Mouse (Mus musculus): ENCODE results near the gene Tlx1. TPM values are rescaled to one million over a fixed set of nuclear protein-coding genes. Genes with fewer than 3 reads are reported as not detected.

The Tlx1 gene
- polyA plus RNA-seq, 1 experiment from 2014 or later, result not detected

DNA sequence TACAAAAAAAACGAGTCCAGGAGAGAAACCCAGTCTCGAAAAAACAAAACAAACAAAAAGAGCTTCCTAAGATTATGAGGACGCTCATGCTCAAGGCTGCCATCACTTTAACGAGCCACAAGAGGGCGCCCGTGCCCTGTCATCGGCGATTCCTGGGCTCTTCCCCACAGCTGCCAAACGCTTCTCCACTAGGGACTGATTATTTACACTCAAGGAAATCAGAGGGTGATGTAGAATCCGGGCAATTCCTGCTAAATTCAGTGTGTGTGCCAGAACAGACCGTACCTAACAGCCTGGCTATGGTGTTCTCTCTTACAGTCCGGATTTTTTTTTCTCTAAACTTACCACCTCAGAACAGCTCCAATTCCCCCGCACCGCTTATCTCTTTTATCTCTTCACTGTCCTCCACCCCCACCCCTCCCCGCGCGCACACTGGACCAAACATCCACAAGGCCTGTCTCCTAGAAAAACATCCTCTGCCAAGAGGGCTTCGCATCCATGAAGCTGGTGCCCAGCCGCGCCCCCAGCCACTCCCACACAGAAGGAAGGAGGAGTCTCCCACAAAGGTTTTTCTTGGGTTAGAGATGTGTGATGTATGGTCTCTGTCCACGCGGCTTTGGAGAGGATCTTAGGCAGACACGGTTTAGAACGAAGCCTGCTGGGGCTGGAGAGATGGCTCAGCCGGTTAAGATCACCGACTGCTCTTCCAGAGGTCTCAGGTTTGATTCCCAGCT, 26.7 kb downstream of the Tlx1 start:
- H3K27ac ChIP-seq, result no peak overlapping the region
- no peaks in the 10 kb centered on the region for H3K36me3 ChIP-seq (ENCODE audit: insufficient read depth, low read length)
- no peak overlapping the region for H3K9ac ChIP-seq (ENCODE audit: low read depth, low read length)
- no peaks in the 10 kb centered on the region for H3K9me3 ChIP-seq (replicated peaks; ENCODE audit: low read length)
- TF ChIP-seq CTCF (IDR thresholded peaks at IDR 0.05; ENCODE audit: low read depth), result peak; percentile 95
- no peaks in the 10 kb centered on the region for H3K27me3 ChIP-seq (ENCODE audit: insufficient read depth, low read length)
- H3K4me2 ChIP-seq (ENCODE audit: low read length), result peak overlapping the region; percentile 35
- no peak overlapping the region for H3K4me3 ChIP-seq (replicated peaks; ENCODE audit: low read depth, low read length)
- peak; percentile 93 for DNase-seq (ENCODE audit: low spot score)
- ATAC-seq (replicated peaks; ENCODE audit: low FRiP score, low read depth), result peak; percentile 30; the same call in 1 of the 2 replicates
- H3K4me1 ChIP-seq (replicated peaks; ENCODE audit: insufficient read depth, low read length), result 0 out of 2 replicates have a peak, but pooled peaks cover 3% of the 10 kb centered on the region
- WGBS, result 11% methylated on average over 26 of the region's 26 CpGs

DNA sequence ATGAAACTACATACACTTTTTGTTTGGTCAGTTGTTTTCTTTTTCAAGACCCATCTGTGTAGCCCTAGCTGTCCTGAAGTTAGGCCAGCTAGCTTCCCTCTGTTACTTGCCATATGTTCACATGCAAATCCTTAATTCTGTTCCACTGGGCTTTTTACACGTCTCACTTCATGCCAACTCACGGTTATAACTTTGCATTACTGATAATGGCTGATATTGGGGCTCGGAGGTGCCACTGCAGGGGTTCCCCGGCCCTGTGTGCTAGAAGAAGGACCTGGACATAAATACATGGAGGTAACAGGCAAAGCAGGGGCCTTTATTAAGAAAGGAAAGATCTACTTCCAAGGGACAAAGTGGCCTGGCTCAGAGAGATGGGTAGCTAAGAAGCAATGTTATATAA, 29.0 kb downstream of the Tlx1 start:
- no peak overlapping the region for H3K4me2 ChIP-seq (ENCODE audit: low read length)
- WGBS, result 84% methylated on average over 4 of the region's 4 CpGs
- H3K4me3 ChIP-seq (replicated peaks; ENCODE audit: low read depth, low read length), result no peak overlapping the region
- H3K9me3 ChIP-seq (replicated peaks; ENCODE audit: low read length), result no peaks in the 10 kb centered on the region
- H3K4me1 ChIP-seq (replicated peaks; ENCODE audit: insufficient read depth, low read length), result 0 out of 2 replicates have a peak, but pooled peaks cover 3% of the 10 kb centered on the region
- H3K27ac ChIP-seq, result no peak overlapping the region
- TF ChIP-seq CTCF (IDR thresholded peaks at IDR 0.05; ENCODE audit: low read depth), result no peak
- no peaks in the 10 kb centered on the region for H3K27me3 ChIP-seq (ENCODE audit: insufficient read depth, low read length)
- no peaks in the 10 kb centered on the region for H3K36me3 ChIP-seq (ENCODE audit: insufficient read depth, low read length)
- DNase-seq (ENCODE audit: low spot score) (no peak), ATAC-seq (replicated peaks; ENCODE audit: low FRiP score, low read depth) (no peak)
- no peak overlapping the region for H3K9ac ChIP-seq (ENCODE audit: low read depth, low read length)

DNA sequence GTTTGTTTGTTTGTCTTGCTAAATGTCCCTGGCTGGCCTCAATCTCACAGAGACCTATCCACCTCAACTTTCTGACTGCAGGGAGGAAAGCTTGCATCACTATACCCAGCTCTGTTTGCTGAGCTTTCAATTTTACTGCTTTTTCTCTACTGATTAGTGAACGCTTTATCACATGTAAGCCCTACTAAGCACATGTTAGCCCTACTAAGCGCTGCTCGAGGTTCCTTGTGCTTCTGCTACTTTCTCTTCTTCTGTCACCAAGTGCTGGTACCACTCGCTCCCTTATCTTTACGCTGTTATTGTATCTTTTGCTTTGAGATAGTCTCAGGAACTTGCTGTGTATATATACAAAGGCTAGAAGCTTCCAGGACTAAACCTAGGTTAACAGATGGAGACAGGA, 30.0 kb downstream of the Tlx1 start:
- no peak for ATAC-seq (replicated peaks; ENCODE audit: low FRiP score, low read depth)

DNA sequence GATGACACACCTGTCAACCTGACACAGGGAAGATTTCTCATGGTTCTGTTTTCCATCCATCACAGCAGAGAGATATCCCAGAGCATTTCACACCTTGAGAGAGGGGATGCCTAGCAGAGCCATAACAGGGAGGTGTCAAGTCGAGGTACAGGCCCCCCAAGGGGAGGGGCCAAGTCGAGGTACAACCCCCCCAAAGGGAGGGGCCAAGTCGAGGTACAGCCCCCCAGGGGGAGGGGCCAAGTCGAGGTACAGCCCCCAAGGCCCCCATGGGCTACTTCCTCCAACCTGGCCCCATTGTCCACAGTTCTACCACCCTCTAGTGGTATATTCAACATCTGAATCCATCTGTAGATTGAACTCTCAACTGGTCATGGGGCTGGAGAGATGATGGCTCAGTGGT, 44.2 kb downstream of the Tlx1 start:
- H3K4me2 ChIP-seq (ENCODE audit: low read length), result no peak overlapping the region
- ATAC-seq (replicated peaks; ENCODE audit: low FRiP score, low read depth) (no peak), DNase-seq (ENCODE audit: low spot score) (no peak)
- H3K27ac ChIP-seq, result no peak overlapping the region
- 47% methylated on average over 4 of the region's 4 CpGs for WGBS
- H3K4me1 ChIP-seq (replicated peaks; ENCODE audit: insufficient read depth, low read length), result no peaks in the 10 kb centered on the region
- H3K27me3 ChIP-seq (ENCODE audit: insufficient read depth, low read length), result no peaks in the 10 kb centered on the region
- no peak for TF ChIP-seq CTCF (IDR thresholded peaks at IDR 0.05; ENCODE audit: low read depth)
- no peak overlapping the region for H3K9ac ChIP-seq (ENCODE audit: low read depth, low read length)
- no peak overlapping the region for H3K4me3 ChIP-seq (replicated peaks; ENCODE audit: low read depth, low read length)
- no peaks in the 10 kb centered on the region for H3K9me3 ChIP-seq (replicated peaks; ENCODE audit: low read length)
- H3K36me3 ChIP-seq (ENCODE audit: insufficient read depth, low read length), result no peaks in the 10 kb centered on the region

More for the DNA sequence above, 30.0 kb downstream of the Tlx1 start:
- Histone ChIP-seq H3K27ac (no peak overlapping the region), H3K9ac (ENCODE audit: low read depth, low read length) (no peak overlapping the region), H3K4me1 (replicated peaks; ENCODE audit: insufficient read depth, low read length) (0 out of 2 replicates have a peak, but pooled peaks cover 3% of the 10 kb centered on the region), H3K4me3 (replicated peaks; ENCODE audit: low read depth, low read length) (no peak overlapping the region), H3K4me2 (ENCODE audit: low read length) (no peak overlapping the region), H3K27me3 (ENCODE audit: insufficient read depth, low read length) (no peaks in the 10 kb centered on the region), H3K9me3 (replicated peaks; ENCODE audit: low read length) (no peaks in the 10 kb centered on the region), H3K36me3 (ENCODE audit: insufficient read depth, low read length) (no peaks in the 10 kb centered on the region)
- no peak for DNase-seq (ENCODE audit: low spot score)
- no peak for TF ChIP-seq CTCF (IDR thresholded peaks at IDR 0.05; ENCODE audit: low read depth)
- WGBS, result 85% methylated on average over 5 of the region's 5 CpGs

DNA sequence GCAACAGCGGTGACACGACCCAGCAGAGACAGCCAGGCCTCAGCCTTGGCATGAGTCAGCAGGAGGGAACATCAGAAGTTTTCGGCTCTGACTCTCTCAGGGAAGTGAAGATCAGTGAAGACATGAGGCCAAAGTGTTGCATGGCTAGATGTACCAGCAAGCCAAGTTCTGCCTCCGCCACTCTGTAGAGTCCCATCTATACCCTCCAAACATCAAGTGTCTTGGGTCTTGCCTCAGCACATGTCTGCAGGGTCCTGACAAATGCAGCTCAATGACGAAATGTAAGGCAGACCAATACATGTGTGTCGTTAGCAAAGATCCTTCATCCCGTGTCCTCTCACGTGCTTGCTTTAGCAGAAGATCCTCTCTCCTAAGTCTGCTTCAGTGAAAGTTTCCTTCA, 46.5 kb downstream of the Tlx1 start:
- WGBS, result 88% methylated on average over 8 of the region's 8 CpGs

DNA sequence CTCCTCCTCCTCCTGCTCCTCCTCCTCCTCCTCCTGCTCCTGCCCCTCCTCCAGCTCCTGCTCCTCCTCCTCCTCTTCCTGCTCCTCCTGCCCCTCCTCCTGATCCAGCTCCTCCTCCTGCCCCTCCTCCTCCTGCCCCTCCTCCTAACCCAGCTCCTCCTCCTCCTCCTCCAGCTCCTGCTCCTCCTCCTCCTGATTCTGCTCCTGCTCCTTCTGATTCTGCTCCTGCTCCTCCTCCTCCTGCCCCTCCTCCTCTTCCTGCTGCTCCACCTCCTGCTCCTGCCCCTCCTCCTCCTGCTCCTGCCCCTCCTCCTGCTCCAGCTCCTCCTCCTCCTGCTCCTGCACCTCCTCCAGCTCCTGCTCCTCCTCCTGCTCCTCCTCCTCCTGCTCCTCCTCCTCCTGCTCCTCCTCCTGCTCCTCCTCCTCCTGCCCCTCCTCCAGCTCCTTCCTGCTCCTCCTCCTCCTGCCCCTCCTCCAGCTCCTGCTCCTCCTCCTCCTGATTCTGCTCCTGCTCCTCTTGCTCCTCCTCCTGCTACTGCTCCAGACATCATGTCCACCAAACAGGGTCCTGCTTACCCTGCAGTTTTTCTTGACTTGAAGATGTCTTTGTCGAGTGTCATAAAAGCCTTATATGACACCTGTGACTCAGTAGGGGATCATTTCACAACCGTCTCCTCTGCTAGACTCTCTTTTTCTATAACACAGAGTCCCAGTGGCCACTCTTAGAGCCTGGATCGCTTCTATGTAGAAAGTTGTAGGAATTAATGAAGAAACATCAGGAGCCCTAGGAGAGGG, 55.0 kb downstream of the Tlx1 start:
- Histone ChIP-seq H3K27me3 (ENCODE audit: insufficient read depth, low read length) (no peaks in the 10 kb centered on the region), H3K27ac (no peak overlapping the region), H3K4me3 (replicated peaks; ENCODE audit: low read depth, low read length) (no peak overlapping the region), H3K9ac (ENCODE audit: low read depth, low read length) (no peak overlapping the region), H3K4me1 (replicated peaks; ENCODE audit: insufficient read depth, low read length) (peaks cover 7% of the 10 kb centered on the region; the same call in 1 of the 2 replicates), H3K4me2 (ENCODE audit: low read length) (no peak overlapping the region), H3K9me3 (replicated peaks; ENCODE audit: low read length) (no peaks in the 10 kb centered on the region), H3K36me3 (ENCODE audit: insufficient read depth, low read length) (no peaks in the 10 kb centered on the region)
- DNase-seq (ENCODE audit: low spot score) (no peak), ATAC-seq (replicated peaks; ENCODE audit: low FRiP score, low read depth) (no peak)
- TF ChIP-seq CTCF (IDR thresholded peaks at IDR 0.05; ENCODE audit: low read depth), result no peak
- 82% methylated on average over 3 of the region's 3 CpGs for WGBS

More for the DNA sequence above, 46.5 kb downstream of the Tlx1 start:
- H3K4me3 ChIP-seq (replicated peaks; ENCODE audit: low read depth, low read length), result no peak overlapping the region
- no peak overlapping the region for H3K9ac ChIP-seq (ENCODE audit: low read depth, low read length)
- DNase-seq (ENCODE audit: low spot score) (no peak), ATAC-seq (replicated peaks; ENCODE audit: low FRiP score, low read depth) (no peak)
- no peak for TF ChIP-seq CTCF (IDR thresholded peaks at IDR 0.05; ENCODE audit: low read depth)
- no peaks in the 10 kb centered on the region for H3K9me3 ChIP-seq (replicated peaks; ENCODE audit: low read length)
- no peaks in the 10 kb centered on the region for H3K36me3 ChIP-seq (ENCODE audit: insufficient read depth, low read length)
- no peak overlapping the region for H3K27ac ChIP-seq
- no peaks in the 10 kb centered on the region for H3K27me3 ChIP-seq (ENCODE audit: insufficient read depth, low read length)
- H3K4me2 ChIP-seq (ENCODE audit: low read length), result no peak overlapping the region
- no peaks in the 10 kb centered on the region for H3K4me1 ChIP-seq (replicated peaks; ENCODE audit: insufficient read depth, low read length)

Other genes with a start within 250 kb of the Tlx1 start
- gene Slf2, start 219.5 kb upstream of the Tlx1 start, polyA plus RNA-seq (2015; fragmentation: Nextera tagmentation; extraction: Ambion mirVana), result 19.4 and 21.7 TPM in 2 replicates
- gene Sema4g, start 161.6 kb upstream of the Tlx1 start, polyA plus RNA-seq (2015; fragmentation: Nextera tagmentation; extraction: Ambion mirVana), result 3.2 and 3.7 TPM in 2 replicates
- 15.7 and 19.4 TPM in 2 replicates for gene Twnk, start 145.0 kb upstream of the Tlx1 start, polyA plus RNA-seq (2015; fragmentation: Nextera tagmentation; extraction: Ambion mirVana)
- 78.9 and 79.9 TPM in 2 replicates for gene Mrpl43, start 144.2 kb upstream of the Tlx1 start, polyA plus RNA-seq (2015; fragmentation: Nextera tagmentation; extraction: Ambion mirVana)
- 58.6 and 69.5 TPM in 2 replicates for gene Lzts2, start 136.3 kb upstream of the Tlx1 start, polyA plus RNA-seq (2015; fragmentation: Nextera tagmentation; extraction: Ambion mirVana)
- gene Pdzd7, start 105.0 kb upstream of the Tlx1 start, polyA plus RNA-seq (2015; fragmentation: Nextera tagmentation; extraction: Ambion mirVana), result 0.43 and 0.80 TPM in 2 replicates
- gene Sfxn3, start 103.2 kb upstream of the Tlx1 start, polyA plus RNA-seq (2015; fragmentation: Nextera tagmentation; extraction: Ambion mirVana), result 28.4 and 29.0 TPM in 2 replicates
- gene Kazald1, start 75.4 kb upstream of the Tlx1 start, polyA plus RNA-seq (2015; fragmentation: Nextera tagmentation; extraction: Ambion mirVana), result 23.6 and 25.0 TPM in 2 replicates
- gene Lbx1, start 85.1 kb downstream of the Tlx1 start, polyA plus RNA-seq (2015; fragmentation: Nextera tagmentation; extraction: Ambion mirVana), result 0.04 TPM in 1 of 2 replicates, not detected in the other
- 29.5 and 33.8 TPM in 2 replicates for gene Btrc, start 213.1 kb downstream of the Tlx1 start, polyA plus RNA-seq (2015; fragmentation: Nextera tagmentation; extraction: Ambion mirVana)